Mouse (Mus musculus) heart, adult 18-20 months (tissue): ENCODE measurements around the gene Gm17581. TPM values are rescaled to one million over a fixed set of nuclear protein-coding genes. Genes with fewer than 3 reads are reported as not detected.
"Not testable (repeated sequence)": the region's sequence is repeated elsewhere in the genome, so short reads cannot be mapped to it uniquely, and the experiment has no call there.

Experiments
- DNase-seq, 2 experiments: peaks; one replicate each; pipeline ENCODE4 v3.0.0; 2021 to 2022; ENCODE audit warnings: mixed read lengths in 1 of 2
- long read RNA-seq, 2 experiments: library from polyadenylated mRNA; stranded (forward); transcript quantifications; one replicate each; pipeline ENCODE4 v2.0.0; 2021
- total RNA-seq, 2 experiments: library from RNA; stranded (reverse); gene quantifications; 2 replicates each; pipeline ENCODE4 v1.2.3; 2021

Gm17581 gene
- total RNA-seq: not detected
- long read RNA-seq, experiment 1: 0 reads
- long read RNA-seq, experiment 2: 0 reads

DNA sequence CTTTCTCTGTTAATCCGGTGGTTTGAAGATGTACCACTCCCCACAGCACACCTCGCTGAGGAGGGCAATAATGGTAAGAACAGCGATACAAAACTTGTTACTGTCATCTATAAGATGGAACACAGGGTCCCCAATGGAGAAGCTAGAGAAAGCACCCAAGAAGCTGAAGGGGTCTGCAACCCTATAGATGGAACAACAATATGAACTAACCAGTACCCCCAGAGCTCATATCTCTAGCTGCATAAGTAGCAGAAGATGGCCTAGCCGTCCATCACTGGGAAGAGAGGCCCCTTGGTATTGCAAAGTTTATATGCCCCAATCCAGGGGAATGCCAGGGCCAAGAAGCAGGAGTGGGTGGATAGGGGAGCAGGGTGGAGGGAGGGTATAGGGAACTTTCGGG lies at the start of gene Gm17581:
Gm17581 (minus strand) TSS at position 101 of the 400 bp plus-strand sequence.
- DNase-seq: not testable (repeated sequence)

DNA sequence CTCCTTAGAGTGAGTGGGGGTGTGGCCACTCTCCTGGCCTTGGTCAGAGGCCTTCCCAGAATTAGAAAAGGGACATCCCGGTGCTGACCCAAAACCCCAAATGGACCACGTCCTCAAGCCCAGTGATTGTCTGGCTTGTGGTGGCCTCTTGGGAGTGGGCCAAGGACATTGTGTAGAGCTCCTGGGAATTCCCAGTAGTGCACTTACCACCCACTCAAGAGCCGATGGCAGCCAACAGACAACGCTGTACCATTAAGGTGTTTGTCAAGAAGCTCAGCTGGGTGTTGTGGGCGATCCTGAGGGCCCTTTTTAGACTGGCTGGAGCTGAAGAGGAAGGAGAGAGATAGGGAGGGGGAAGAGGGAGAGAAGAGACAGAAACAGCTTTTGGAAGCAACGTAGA lies 48.9 kb upstream of the Gm17581 start:
- peak in 1 of 2 experiments; percentile 16 for DNase-seq

DNA sequence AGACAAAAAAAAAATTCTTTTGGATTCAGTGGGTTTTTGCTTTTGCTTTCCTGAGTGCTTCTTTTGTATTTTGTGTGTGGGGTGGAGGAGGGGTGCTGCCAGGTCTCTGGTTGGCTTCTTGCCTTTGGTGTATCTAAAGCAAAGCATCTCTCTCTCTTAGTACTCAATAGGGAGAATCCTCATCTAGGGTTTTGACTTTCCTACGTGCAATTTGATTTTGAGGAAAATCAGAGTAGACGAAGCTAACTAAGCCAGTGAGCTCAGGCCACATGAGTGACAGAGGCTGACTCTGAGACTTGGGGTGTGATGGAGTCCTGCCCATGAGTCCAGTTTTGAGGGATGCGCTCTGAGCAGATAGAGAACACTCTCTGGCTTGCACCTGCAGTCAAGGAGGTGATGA lies 43.8 kb upstream of the Gm17581 start:
- no peak for DNase-seq

DNA sequence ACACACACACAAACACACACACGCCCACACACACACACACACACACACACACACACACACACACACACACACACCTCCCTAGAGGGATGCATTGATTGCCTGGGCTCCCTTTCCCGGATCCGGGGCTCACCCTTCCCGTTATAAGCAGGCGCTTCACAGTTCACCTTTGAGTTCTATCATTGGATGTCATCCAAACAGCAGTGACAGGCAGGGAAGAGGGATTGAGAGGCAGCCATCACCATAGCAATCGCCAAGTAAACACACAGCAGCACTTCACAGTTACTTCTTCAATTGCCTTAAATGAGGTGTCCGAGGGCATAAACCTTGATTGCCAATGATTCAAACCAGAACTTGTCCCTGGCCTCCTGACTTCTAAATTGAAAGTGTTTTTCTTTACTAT lies 43.4 kb upstream of the Gm17581 start:
- no peak for DNase-seq

DNA sequence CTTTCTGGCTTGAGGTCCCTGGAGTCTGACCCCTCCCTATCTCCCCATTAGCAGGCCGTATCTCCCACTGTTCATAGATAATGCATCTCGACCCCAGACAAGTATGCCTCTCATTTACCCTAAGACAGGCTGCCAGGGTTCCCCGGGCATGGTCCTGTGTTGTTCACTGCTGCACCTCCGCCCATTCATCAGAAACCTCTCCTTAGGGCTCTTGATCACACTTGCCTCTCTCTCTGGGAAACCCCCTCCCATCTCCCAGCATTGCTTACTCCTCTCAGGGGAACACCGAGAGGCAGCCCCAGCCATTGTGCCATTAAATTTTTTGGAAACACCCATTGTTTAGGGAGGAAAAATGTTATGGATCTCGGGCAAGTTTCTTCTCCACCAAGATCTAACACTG lies 42.3 kb upstream of the Gm17581 start:
- DNase-seq: no peak

DNA sequence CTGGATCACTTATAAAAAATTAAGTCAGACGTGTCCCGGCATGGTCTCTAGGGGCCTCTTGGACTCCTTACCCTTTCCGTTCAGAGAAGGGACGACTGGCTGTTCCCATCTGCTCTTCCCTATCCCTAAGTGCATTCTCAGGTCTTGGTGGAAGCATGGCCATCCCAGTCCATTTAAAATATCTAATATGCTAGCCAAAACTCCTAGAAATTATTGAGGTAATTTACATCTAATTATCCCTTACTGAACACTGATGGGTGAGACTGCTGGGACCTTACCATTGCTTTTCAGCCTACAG lies 42.0 kb upstream of the Gm17581 start:
- DNase-seq: no peak

DNA sequence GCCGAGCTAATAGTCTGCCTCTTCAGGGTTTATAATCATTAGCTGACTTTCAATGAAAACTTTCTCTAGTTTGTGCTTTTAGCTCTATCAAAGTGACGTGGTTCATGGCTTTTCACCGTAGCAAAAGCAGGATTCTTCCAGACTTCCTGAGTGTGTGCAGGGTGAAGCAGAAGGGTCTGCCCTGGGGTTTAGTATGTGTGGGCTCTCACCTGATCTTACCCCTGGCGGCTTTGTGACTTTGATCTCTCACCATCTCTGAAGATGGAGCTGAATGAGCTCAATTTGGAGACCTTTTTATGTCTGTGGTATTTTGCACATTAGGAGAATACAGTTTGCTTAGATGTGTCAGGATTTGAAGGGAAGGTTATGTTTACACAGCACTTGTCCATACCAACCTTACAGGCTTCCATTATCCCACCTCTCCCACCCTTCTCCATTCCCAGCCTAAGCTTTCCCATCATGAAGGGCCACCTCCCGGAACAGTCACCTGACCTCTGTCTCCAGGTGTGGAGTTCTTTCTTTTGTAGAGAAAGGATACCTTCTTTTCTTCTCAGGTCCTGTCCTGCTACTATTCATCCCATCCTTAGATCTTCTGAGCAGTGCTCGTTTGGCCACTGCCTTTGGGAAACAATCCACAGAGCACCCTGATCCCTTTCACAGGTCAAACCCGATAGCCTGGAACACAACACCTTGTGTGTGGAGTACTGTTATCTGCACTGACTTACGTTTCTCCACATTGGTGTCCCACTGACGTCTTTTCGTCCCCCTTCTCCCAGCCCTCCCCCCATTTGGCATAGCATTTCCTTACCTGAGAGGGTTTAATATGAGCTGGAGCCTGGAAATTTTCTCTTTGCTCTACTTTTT lies 41.4 kb upstream of the Gm17581 start:
- DNase-seq: no peak

DNA sequence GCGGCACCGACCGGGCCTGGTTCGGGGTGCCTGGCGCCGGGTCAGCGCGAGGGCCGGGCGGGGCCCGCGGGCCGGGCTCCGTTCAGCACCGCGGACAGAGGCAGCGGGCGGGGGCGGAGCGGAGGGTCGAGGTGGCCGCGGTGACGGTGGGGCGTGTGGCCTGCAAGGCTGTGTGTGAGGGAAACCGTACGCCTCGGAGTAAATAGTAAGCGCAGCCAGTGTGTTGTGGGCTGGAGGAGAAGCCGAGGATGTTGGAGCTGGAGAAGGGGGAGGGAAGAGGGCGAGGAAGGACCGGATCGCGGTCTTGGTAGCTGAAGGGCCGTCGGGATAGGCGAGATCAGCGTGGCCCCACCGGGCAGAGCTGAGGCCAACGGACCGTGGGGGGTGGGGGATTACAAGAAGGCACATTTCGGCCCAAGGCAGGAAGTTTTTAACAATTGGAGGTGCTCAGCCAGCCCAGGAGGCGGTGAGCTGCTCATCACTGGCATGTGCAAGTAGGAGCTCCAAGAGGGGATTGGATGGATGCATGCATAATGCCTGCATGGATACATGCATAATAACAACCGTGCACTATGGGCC lies 40.1 kb upstream of the Gm17581 start:
- peak; percentile 16 to 54 for DNase-seq

DNA sequence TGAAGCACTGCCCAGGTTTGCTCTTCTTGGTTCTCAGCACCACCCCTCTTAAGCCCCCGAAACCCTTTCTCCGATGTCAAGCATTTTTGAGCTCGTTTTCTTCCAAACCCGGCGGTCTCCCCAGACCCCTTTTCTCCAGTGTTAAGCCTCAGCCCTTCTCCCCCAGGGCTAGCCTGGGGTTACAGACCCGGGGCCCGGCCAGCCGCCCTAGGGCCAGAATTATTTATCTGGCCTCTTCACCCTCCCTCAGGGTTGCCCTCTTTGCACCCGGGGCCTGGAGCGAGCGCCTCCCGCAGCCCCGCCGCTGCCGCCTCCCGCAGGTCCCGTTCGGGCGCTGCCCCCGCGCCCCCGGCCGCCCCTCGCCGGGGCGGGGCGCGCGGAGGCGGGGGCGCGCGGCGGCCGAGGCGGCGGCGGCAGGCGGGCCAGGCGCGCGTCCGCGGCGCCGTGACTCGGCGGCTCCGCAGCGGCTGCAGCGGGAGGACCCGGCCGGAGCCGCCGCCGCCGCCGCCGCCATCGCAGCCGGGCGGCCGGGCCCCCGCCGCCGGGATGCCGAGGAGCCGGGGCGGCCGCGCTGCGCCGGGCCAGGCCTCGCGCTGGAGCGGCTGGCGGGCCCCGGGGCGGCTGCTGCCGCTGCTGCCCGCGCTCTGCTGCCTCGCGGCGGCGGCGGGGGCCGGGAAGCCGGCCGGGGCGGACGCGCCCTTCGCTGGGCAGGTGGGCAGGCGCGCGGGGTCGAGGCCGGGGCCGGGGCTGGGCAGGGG lies 39.4 kb upstream of the Gm17581 start, which contains the start of gene Mmp24:
Mmp24 (plus strand) TSS at position 416 of the 758 bp plus-strand sequence.
- no peak for DNase-seq

DNA sequence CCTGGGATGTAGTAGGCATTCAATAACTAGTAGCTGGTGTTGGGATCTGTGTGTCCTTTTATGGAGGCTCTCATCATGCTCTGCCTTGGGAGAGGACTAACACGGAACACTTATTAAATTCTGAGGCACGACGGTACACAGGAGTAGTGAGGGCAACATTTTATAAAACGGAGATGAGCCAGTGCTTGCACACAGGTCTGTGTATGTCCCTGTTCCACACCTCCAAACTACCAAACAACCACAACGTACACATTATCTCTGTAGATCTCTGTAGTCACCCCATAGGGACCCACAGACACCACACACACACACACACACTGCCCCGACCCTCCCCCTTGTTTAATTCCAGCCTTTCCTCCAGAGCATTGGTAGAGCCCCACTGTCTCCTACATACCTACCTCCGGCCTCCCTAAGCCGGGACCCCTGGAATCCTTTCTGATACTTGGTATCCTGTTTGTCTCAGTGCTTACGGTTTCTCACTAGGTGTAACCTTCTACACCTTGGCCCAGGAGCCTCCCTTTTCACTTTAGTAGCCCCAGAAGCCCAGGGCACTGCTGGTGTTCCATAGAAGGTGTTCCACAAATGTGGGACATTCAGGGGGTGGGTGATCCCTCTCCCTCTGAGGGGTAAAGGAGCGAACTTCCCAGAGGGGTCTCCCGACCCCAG lies 38.7 kb upstream of the Gm17581 start:
- no peak for DNase-seq

DNA sequence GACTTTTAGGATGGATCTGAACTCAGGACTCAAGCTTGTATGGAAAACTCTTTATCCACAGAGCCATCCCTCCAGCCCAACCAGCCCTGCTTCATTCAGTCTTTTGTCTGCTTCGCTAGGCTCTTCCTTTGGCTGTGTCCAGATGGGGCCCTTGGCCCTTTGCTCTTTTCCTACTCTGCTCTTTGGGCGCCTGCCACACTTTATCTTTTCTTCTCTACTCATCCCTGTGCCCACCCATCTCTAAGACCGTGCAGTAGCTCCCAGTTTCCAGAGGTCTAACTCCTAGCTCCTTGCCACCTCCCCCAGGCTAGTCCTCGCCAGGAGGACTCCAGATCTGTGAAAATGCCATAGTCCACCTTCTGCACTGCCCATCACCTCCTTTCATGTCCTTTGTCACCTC lies 38.0 kb upstream of the Gm17581 start:
- DNase-seq: no peak

DNA sequence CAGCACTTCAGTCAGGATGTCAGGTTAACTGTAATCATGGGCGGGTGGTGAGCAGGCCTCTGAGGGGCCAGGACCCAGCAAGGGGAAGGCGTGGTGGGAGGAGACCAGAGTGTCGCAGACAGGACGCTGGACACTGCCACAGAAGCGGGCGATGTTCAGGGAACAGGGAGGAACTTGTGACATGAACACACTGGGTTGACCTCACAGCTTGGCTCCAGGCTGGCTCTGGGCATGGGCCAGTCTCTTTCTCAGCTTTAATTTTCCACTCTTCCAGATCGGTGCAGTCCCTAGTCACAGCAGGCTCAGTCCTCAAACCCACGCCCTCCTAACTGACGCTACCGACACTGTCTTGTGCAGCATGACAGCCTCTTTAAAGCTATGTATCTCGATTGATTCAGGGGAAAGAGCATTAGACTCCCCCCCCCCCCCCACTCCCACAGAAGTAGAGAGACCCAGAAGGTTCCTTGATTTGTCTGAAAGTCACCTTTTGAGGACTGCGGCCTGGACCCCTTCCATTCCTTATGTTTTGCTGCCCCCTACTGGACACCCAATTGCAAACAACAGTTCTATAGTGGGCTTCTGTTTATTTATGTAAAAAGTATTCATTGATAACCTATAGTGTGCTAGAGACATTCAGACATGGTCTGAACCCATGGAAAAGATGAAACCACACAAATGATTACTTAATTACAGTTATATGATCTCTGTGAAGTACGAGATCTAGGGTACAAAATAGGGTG lies 29.2 kb upstream of the Gm17581 start:
- peak; percentile 61 to 89 for DNase-seq

DNA sequence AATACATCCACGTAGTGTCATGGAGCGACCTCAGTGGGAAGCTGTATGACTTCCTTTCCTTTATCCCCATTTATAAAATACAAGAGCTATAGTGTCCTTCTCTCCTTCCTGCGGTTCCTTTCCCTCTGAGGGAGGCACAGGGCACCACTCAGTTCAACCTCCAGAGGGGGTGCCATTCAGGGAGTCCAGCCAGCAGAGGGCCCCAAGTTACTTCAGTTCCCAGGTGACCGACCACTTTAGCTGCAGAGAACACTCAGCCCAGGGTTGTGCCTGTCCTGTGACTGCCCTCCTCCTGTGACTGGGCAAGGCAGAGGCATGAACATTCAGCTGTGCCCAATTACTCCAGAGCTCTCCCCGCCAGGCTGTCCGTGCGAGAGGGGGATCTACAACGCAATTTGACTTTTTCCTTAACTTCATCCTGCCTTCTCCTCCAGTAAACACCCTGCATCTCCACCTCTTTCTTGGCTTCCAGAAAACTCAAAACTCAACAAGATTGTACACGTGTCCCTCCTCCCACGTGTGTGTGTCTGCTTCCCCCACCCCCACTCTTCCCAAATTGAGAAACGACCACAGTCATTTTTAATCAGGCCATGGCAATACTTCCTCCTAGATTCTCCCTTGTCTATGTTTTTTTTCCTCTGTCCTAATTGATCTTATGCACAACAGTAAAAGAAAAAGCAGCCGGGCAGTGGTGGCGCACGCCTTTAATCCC lies 21.3 kb upstream of the Gm17581 start:
- no peak for DNase-seq

DNA sequence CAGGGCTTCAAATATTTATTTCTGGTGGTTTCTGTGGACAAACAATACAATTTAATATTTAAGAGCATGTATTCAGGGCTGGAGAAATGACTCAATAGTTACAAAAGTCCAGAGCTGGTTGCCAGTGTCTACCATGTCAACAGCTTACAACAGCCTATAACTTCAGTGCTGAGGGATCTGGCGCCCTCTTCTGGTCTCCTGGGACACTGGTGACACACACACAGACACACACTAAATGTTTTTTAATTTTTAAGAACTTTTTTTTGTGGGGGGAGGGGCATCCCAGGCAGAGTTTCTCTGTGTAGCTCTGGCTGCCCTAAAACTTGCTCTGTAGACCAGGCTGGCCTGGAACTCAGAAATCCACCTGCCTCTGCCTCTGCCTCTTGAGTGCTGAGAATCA lies 20.1 kb upstream of the Gm17581 start:
- DNase-seq: peak; percentile 31 to 46

DNA sequence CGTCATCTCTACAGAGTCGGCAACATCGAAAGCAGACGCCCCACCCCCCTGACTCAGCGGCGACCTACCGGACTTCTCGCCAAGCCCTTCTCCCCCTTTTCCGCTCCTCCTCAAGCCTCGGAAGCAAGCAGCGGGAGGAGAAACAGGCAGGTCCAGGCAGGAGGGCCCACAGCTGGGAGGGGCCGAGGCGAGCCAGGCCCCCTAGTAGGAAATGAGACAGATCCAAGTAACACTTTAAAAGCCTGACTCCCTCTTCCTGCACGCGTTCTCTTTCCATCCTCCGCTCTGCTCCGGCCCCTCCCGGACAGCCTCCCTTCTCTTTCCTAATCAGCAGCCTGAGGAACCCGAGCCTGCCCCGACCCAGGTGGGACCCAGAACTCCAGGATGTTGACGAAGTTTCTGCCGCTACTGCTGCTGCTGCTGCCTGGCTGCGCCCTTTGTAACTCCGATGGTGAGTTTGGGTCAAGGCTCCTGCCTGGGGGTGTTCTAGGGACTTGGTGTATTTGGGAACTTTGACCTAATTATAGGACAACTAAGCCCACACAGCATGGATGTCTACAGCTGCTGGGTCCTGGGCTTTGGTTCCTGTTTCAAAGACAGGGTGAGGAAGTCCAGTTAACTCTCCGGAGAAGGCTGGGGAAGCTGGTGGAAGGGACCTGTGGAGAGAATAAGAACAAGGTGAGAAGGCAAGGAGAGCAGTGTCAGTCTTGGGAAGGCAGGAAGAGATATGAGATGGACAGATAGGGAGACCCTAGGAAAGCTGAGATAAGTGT lies 15.5 kb upstream of the Gm17581 start, which contains the start of gene Procr:
Procr (plus strand) TSS at position 104 of the 773 bp plus-strand sequence.
- peak; percentile 70 to 80 for DNase-seq

DNA sequence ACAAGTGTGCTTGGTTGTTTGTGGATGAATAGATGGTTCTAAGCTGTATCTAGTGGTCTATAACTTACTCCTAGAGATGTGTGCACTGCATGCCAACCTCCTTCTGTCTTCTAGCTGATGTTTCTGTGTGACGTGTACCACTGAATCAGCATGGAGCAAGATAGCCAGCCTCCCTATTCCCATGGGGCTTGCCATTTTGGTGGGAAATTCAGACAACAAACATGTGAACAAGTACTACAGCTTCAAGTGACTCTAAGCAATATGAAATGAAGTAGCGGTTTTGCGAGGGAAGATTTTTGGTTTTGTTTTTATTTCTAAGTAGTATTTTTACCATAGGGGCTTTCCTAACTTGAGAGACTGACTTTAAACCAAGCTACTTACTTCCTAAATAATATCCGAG lies 13.7 kb upstream of the Gm17581 start:
- DNase-seq: no peak

DNA sequence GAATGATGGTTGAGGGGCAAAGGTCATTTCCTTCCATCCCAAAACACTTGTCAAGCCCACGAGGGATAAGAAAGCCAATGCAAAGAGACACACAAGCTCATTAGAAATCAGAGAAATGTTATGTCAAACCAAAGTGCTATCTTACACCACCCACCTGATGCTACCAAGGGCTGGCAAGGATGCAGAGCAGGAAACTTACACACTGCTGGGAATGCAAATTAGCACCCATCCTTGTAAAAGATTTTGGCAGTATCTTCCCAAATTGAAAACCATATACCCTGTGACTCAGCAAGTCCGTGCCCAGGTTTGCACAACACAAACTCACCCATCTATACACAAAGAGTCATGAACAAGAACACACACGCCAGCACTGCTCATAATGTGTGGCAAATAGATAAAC lies 9.8 kb upstream of the Gm17581 start:
- no peak for DNase-seq

DNA sequence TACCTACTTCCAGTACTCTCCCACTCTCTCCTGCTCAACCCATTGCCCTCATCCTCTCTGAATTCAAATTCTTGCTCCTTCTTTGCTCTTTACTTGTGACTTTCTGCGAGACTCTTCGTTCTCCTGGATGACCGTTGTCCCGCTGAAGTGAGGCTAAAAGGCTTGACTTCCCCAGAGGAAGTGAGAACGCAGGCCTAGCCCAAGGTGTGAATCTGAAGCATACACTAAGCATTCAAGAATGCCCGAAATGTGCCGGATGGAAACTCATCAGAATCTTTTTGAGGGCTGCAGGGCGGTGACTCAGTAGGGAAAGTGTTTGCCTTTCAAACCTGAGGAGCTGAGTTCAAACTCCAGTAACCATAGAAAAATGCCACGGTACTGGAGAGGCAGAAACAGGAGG lies 7.7 kb upstream of the Gm17581 start:
- DNase-seq: no peak

DNA sequence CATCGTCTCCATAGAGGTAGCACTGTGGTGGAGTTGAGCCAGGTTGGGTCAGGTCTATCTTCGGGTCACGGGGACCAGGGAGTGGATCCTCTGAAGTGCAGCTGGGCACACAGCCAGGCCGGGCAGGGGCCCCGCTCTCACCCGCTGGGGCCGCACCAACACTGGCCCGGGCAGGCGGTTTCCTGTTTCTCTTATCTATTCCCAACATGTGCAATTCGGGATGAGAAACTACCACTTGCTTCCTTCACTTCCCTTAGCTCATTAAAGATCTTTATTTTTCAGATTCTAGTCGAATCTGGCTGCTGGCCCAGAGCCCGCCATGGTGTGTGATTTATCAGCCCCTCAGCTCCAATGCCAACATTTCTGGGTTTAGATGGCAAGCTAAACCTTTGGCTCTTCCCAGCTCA lies 7.3 kb upstream of the Gm17581 start:
- peak; percentile 17 to 47 for DNase-seq

DNA sequence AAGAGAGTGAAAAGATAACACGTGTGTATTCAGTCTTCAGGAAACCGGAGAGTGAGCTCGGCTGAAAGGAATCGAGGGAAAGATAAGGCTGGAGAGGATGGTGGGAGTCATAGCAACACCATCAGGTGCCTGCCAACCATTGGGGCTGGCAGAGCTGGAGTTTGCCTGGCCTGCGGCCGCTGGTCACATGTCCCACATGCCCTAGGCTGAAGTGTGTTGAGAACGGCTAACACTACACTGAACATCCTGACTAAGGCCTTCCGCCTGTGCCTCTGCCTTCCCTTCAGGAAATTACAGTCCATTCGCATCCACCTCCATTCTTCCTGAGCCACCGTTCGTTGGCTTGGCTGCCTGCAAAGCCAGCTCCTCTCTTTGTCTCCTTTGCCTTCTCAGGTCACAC lies 6.5 kb upstream of the Gm17581 start:
- DNase-seq: peak; percentile 22 to 24
